Mouse (Mus musculus) frontal cortex, adult (tissue): ENCODE results near the gene Dnaja2.

Source experiments
- ATAC-seq: cut with Nextera tagmentation; 2 replicates; pipeline ENCODE4 v1.9.2; 2017; ENCODE audit warnings: mild to moderate bottlenecking, moderate library complexity, mixed read lengths; ENCODE audit not compliant: low TSS enrichment

The Dnaja2 gene

GRCm38 (mm10) chr8:85500955-85501685, 54.0 kb downstream of the Dnaja2 start:
- peak; percentile 66 for ATAC-seq

- ATAC-seq = peak; percentile 8; the same call in 1 of the 2 replicates
Measured at GRCm38 (mm10) chr8:85500460-85500859, 54.7 kb downstream of the Dnaja2 start.

- ATAC-seq = no peak
Measured at GRCm38 (mm10) chr8:85498577-85498976, 56.6 kb downstream of the Dnaja2 start.

GRCm38 (mm10) chr8:85496778-85497177, 58.4 kb downstream of the Dnaja2 start:
- ATAC-seq = no peak

- ATAC-seq = no peak
Measured at GRCm38 (mm10) chr8:85496125-85496524, 59.0 kb downstream of the Dnaja2 start.

- peak; percentile 17; the same call in 1 of the 2 replicates for ATAC-seq
Measured at GRCm38 (mm10) chr8:85492940-85493931, 61.9 kb downstream of the Dnaja2 start.

- peak; percentile 95 for ATAC-seq
Measured at GRCm38 (mm10) chr8:85492125-85492875, 62.8 kb downstream of the Dnaja2 start, which contains the start of gene Gpt2. Gene Gpt2, plus strand, starts transcription at chr8:85492576.

- no peak for ATAC-seq
Measured at GRCm38 (mm10) chr8:85489546-85489945, 65.6 kb downstream of the Dnaja2 start.

- no peak for ATAC-seq
Measured at GRCm38 (mm10) chr8:85488631-85489030, 66.5 kb downstream of the Dnaja2 start.

GRCm38 (mm10) chr8:85487906-85488620, 67.1 kb downstream of the Dnaja2 start:
- ATAC-seq = no peak
